Mouse (Mus musculus) right cerebral cortex, postnatal 25 days (tissue): ENCODE data around the gene Cyp17a1.

Source experiments
- DNase-seq: peaks from one replicate; pipeline ENCODE4 v3.0.0; 2022

Gene Cyp17a1

DNA sequence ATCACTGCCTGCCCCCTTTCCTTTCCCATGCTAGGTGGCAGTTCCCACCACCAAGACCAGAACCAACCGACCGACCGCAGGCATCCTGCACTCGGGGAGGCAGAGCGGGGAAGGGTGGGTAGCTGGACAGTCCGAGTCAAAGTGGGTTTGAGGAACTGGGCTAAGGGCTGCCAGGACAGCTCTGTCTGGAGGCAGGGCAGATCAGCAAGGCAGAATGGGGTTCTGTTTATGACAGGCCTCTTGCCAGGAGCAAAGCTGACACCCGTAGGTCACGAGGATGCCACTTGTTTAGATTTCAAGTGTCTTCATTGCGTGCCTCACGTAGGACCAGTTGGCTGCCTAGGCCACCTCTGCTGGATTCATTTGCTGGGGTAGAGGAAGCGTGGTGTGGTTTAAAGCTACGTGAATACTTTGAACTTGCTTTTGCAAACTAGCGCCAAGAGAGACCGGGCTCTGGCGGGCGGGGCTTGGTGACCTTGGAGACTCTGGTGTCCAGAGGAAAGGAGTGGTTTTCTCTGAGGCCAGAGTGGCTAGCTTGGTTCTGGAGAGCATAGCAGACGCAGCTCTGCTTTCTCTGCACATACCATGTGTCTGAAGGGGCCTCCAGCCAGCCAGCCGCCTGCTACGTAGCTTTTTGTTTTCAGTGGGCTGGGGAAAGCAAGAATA lies 31.4 kb downstream of the Cyp17a1 start:
- DNase-seq: no peak

DNA sequence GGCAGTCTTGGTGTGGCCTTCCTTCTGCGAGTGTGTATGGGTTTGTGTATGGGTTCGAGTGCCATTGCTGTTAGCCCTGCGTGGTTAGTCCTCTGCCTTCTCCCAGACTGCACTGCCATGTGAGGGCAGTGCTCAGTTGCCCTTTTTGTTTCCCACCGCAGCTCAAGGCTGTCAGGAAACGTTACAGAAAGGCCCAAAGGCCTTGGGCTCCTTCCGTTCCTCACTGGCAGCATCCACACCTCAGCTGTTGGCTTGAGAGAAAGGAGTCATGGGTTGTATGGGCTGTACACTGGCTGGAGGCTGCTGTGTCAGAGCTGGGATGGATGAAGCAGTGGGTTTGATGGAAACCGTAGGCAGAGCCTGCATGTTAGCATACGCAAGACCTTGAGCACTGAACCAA lies 32.2 kb downstream of the Cyp17a1 start:
- no peak for DNase-seq

DNA sequence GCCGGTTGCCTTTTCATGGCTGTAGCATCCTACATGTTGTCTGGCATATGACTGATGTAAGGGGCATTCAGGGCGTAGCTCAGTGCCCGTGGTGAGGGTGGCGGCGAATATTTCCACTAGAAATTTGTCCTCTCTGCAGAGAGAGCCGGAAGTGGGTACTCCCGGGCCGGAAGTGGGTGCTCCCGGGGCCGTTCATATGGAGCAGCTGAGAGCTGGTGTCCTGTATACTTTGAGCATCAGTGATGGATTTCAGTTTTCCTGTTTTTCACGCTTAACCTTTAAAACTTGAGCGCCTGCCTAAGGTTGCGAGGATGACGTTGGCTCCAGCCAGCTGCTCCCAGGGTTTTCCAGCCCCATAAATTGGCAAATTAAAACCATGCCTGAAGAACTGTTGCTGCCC lies 33.5 kb downstream of the Cyp17a1 start:
- DNase-seq: no peak

DNA sequence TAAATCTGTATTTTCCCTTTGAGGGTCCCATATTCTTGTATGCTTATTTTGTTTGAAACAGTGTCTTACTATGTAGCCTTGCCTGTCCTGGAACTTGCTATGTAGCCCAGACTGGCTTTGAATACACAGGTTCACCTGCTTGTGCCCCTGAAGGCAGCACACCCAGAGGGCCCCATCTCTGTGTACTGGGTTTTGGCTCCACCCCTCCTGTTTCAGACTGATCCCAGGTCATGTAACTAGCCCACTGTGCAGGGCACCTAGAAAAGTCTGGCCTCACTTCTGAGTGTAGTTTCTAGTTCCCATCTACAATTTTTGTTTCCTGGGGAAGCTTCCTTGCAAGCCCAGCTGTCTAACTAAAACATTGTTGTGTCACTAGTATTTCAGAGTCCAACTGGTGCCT lies 33.9 kb downstream of the Cyp17a1 start:
- no peak for DNase-seq

DNA sequence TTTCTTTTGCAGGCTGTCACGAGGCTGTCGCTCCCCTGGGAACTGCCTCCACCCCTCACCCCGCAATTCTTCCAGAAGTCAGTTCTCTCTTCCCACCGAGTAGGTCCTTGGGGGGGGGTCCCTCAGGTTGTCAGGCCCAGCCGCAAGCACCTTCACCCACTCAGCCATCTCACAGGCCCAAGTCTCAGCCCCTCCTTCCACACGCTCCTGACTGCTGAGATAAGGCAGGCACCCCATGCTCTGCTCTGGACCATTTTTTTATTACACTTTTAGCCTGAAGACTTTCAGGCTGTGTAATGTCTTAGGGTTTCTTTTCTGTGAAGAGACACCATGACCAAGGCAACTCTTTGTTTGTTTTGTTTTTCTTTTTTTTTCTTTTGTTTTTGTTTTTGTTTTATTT lies 35.4 kb downstream of the Cyp17a1 start:
- no peak for DNase-seq

DNA sequence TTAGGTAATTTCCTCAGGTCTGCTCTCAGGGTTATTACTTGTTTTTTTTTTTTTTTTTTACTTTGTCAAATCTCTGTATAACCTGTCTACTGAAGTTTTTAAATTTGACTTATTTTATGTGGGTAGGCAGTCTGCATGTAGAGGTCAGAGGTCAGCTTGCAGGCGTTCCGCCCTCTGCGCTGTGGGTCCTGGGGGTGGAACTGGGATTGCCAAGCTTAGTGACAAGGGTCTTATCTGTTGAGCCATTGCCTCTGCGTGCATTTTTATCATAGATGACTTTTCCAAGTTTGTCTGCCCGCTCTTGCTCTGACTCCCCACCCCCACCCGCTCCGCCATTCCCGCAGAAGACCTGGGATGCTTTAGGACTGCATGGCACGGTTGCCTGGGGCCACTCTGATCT lies 37.2 kb downstream of the Cyp17a1 start:
- DNase-seq: no peak

DNA sequence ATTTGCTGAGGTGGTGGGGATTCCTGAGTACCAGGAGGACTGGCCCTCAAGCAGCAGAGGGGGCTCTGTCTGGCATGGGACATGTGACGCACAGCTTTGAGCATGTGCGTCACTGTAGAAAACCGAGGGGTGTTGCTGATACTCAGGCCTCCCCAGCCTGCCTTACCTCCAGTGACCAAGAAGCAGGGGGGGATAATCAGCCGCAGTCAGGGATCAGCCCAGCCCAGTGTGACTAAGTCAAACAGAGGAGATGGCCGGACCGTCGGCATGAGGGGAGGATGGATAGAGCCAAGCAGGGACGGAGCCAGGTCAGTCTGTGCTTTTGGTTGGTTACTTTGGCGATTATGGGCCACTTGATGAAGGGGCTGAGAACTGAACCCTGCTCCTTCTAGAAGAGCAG lies 41.3 kb downstream of the Cyp17a1 start:
- no peak for DNase-seq

DNA sequence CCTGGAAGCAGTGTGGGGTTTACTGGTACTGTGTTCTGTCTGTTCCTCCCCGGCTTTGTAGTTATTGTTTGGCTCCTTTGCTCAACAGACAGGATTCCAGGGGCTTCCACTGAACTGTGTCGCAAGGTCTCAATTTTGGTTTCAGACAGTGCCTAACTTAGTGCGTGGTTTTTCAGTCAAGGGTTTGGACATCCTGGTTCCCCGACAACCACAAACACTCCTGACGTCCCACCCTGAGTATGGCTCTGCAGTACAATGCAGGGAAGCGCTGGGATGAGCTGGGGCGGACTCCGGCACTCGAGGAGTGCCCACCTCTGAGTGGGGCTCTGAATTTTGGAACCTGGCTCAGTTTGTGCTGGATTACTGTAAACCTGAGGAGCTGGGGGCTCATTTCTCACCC lies 43.2 kb downstream of the Cyp17a1 start:
- no peak for DNase-seq

DNA sequence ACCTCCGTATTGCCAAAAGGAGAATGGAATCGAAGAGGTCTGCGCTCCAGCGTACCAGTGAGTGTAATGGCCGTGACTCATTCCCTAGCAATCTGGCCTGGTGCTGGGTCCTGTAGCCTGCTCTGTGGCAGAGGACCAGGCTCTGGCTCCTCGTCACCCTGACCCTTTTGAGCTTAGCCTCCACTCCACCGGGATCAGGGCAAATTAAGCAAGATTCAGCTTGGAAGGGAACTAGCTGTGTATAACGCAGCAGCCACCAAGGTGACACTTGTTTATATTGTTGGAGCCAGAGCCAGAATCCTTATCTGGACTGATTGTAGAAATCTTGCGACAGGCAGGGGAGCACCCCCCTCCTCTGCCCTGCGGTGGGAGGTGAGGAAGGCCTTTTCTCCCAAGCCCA lies 44.6 kb downstream of the Cyp17a1 start:
- DNase-seq: no peak

DNA sequence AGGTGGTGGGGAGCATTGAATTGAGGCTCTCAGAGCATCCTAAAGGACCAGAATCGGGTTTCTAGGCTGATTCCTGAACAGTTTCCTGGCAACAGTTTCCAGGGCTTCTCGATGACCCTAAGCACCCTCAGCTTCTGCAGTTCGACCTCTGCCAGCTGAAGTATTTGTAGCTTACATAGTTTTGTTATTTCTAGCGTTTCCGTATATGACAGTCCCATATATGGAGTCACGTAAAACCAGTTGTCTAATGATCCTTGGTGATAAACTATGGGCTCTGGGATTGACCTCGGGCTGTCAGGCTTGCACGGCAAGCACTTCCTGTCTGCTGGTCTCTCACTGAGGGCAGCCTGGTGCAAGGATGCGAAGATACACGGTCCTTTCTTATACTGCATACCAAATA lies 47.5 kb downstream of the Cyp17a1 start:
- no peak for DNase-seq

DNA sequence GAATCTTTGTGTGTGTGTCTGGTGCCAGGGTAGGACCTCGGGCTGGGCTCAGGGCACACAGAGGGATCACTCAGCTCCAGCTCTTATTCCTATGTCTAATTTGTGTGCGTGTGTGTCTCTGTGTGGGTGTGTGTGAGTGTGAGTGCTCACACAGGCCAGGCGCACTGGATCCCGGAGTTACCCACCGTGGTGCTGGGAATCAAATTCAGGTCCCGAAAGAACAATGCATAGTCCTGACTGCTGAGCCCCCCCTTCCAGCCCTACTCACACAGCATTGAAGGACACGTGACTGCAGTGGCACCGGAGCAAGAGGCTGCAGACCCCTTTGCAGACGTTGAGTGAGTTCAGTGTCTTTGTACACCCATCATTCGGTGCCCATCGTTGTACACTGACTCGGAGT lies 48.0 kb downstream of the Cyp17a1 start:
- DNase-seq: no peak

DNA sequence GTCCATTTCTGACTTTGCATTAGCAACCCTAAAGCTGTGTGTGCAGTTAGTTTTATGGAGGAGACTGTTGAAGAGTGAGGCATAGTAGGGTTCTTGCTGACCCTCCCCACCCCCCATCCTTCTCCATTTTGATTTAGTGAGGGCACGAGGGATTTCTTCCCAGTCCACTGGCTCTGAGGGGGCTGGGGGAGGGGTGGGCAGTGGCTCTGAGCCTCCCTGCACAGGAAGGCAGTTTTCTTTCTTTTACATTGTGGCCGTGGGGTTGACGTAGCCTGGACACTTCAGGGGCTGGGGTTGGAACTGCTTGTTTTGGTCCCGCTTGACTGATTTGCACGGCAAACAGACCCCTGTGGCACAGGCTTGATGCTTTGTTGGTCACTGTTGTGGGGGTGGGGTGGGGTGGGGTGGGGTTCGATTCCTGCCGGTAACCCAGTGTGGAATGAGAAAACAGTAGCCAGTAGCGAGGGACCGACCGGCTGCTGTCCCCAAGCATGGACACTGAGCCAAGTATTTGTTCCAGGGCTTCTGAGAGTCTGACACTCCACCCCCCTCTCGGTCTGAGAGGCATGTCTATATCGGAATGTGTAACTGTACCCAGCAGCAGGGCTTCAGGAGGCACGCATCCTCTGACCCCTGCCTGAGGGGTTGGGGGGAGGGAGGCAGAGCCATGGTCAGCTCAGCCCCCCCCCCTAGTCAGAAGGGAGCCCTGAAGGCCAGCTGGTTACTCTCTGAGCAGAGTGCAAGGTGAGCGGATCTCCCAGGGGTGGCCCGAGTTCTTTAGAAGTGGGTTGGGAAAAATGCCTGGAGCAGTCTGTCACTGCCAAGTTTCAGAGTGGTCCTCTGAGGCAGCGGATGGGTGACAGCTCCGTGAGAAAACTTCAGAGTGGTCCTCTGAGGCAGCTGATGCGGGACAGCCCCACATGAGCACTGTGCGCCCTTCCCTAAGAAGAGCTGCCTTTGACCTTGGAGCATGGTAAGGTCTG lies 48.9 kb downstream of the Cyp17a1 start:
- DNase-seq: no peak

DNA sequence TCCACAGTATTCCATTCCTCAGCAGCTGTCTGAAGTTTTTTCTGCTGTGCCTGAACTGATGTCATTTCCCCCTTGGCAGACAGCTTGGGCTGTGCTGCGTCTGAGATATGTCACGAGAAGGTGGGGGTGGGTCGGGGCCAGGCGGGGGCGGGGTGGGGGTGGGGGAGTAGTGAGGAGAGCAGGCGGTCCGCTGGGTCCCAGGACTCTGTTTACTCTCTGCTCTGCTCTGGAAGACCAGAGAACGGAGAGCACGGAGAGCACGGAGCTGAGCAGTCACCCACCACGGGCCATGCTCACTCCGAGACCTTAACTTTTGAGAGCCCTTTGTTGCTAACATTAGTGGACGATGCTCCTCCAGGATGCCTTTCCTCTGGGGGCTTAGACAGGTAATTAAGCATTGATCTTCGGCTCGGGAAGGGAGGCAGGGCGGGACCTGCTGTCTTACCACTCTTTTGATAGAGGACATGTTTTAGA lies 49.7 kb downstream of the Cyp17a1 start:
- DNase-seq: no peak

DNA sequence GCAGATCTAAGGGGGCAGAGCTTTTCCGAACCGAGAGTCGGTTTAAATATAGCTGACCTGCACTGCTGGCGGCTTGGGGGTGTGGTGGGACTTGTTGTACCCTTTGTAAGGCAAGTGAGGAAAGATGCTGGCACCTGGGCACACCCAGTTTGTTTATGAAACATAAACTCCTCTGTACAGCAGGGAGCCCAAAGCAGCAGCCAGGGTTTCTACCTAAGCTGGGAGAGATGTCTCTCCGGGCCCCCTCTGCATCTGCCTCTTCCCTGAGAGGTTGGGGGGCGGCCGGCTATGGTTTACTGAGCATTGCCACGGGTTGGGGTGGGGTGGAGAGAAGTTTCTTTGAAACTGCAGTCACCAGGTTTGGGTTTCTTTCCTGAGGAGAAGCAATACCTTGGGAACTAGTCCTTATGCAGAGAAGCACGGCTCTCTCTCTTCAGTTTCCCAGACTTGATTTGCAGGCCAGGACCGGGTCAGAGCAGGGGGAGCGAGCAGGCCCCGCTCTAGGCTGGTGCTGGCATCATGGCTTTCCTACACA lies 50.2 kb downstream of the Cyp17a1 start:
- DNase-seq: no peak

DNA sequence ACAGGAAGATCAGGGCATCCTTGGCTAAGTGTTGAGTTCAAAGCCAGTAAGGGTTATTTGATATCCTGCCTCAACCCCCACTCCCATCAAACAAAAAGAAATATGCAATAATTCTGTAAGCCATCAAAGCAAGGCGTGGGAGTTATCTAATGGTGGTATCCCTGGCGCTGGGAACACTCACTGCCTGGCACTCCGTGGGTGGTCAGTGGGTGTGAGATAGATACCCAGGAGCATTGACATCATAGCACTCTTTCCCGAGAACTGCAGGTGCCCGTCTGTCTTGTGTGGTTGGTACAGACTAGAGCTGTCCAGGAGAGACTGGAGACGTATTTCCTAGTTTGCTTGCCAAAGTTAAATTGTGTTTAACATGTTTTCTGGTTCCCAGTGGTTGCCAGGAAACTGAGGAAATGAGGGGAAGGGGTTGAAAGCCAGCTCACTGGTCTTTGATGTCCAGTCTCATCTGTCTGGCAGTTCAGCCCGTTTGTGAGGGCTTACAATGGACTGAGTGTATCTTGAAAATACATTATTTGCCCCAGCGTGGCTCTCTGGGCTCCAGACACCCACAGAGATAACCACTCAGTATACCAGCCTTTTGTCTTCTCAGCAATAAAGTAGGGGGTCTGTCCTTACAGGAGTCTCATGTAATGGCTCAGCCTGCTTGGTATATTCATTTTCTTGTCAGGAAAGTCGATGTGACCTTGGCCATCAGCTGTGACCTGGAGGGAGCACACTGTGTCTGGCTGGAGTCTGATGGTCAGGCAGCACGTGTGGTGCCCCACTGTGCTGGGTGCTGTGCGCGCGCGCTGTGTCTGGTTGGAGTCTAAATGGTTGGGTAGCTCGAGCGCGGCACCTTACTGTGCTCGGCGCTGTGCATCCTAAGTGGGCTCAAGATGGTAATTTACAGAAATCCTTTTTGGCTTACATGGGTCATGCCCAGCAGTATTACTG lies 51.5 kb downstream of the Cyp17a1 start:
- DNase-seq: no peak

DNA sequence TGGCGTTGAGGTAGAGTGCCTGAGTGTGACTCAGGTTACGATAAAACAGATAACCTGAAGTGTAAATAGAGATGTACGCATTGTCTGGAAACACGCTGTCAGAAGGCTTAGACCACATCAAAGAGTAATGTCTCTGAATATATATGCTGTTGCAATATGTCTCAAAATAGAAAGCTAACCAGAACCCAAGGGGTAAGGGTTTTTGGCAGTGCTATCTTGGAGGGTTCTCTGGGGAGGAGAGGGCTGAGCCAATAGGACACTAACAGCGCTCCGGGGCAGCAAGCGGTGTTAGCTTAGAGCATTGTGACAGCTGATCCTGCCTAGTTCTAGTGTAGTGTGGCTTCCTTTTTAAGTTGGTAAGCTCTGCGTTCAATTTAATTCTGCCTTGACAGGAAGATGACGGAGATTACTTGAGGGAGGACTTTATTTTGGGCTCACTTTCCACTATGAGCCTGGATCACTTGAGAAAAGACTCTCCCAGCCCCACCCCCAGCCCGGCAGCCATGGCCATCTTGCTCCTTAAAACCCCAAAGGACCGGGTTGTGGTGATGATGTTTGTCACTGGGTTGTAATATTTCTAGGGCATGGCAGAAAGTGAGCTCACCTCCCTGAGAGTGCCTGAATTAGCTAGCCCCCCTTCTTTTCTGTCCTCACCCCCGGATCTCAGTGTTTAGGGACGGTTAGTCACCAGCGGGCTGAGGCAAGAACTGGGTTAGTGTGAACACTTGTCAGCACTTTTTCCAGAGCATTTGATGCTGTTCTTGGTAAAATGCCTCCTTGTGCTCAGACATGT lies 52.8 kb downstream of the Cyp17a1 start:
- DNase-seq: peak; percentile 48

DNA sequence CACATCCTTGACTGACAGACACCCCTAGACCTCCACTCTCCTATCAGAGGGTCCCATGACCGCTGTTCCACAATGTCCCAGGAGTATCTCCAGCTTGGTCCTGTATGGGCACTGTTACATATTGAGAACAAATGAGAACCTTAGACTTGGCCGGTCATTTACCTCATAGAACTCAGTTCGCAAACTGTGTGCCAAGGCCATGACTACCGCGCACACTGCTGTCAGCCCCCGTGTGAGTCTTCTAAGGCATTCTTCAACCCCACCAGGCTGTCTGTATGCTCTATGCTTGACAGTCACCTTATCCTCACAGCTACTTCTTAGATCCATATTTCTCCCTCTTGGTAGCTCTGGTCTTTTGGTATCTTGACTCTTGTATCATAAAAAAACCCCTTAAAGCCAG lies 53.5 kb downstream of the Cyp17a1 start:
- DNase-seq: no peak

DNA sequence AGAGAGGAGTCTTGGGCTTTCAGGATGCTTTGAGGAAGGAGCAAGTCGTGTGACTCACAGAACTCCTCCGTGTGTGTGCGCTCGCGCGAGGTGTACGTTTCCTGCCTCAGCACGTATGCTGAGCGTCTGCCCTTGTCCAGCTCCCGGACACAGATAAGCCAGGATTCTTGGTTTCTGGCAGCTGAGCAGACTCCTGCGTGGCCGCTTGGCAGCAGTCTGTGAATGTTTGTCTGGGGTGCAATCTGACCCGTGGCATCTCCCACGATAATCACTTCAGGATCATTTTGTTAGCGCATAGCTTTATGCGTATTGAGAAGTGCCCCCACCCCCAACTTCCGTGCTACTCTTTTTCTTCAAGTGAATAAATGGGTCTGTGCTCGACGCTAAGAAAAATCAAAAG lies 54.0 kb downstream of the Cyp17a1 start:
- no peak for DNase-seq

DNA sequence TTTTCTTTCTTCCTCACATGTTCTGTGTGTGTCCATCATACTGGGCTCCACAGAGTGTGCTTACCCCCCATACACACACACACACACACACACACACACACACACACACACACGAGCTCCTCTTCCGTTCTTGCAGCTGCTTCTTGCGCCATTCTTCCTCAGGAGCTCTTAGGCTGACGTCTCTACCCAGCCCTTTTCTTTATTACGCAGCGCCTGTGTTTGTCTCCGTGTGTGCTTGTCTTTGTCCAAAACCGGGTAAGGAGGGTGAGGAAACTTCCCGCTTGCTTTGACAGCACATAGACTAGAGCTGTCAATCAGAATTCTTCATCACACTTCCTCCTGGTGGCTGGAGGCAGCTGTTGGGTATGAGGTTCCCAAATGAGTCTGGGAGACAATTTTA lies 54.6 kb downstream of the Cyp17a1 start:
- no peak for DNase-seq

DNA sequence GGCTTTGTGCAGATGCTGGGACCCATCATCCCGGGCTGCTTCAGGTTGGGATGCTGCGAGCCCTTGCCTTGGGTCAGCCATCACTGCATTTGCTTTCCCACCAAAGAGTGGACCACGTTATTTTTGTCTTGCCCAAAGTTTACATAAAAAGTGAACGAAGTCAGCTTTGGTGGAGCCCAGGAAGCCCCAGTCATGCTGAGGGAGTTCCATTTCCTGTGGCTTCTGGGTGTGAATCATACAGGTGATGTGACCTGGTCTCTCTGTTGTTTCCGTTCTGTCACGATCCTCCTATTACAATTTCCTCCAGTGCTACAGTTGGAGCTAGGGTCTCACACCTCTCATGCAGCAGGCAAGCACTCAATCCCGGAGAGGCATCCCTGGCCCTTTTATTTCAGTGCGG lies 55.6 kb downstream of the Cyp17a1 start:
- DNase-seq: no peak
